Mouse (Mus musculus): ENCODE results near the gene 1810010D01Rik. TPM values are rescaled to one million over a fixed set of nuclear protein-coding genes. Genes with fewer than 3 reads are reported as not detected.
A peak's percentile ranks its signal among the peaks of the same experiment; 100 is the strongest.

The 1810010D01Rik gene
- polyA plus RNA-seq, 1 experiment from 2014 or later = 0.94 TPM

DNA sequence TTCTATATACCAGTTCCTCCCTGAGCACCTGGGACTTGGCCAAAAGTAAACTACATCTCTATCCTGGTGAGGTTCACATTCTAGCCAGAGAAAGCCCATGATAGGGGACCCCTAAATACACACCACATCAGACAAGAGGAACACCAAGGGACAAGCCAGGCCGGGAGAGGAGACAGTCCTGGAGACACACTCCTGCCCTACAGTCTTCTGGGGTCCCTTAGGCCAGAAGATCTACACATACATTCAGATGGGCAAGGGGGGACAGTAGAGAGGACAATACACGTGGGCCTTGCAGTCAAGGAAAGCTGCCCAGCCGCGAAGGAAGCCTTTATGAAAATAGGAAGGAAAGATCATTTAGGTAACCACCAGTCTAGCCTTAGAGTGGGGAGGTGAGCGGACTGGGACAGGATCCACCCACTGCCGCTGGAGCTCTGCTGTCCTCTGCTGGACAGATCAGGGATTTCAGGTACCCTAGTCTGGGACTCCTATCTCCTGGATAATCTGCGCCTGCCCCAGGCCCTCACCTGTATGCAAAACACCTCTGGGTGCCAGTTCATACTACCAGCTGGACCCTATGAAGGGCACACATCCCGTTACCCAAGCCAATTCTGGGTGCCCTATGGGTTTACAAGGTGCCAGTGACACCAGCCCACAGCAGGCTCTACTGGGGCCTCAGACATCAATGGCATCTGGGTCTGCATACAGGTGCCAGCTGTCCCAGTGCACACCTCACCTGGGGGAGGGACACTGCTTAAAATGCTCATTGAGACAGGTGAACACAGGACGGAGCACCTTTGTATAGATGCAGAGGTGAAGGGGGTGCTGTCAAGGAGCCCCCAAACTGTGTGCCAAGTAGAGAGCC is 35.2 kb upstream of the 1810010D01Rik start:
- H3K4me1 ChIP-seq (ENCODE audit: insufficient read depth, low read depth, low read length) = 0 out of 2 replicates have a peak, but pooled peaks cover 4% of the 10 kb centered on the region
- no peak for TF ChIP-seq EP300 (IDR thresholded peaks at IDR 0.05)
- TF ChIP-seq CTCF (IDR thresholded peaks at IDR 0.05) = peak; percentile 100
- DNase-seq (ENCODE audit: low spot score) = peak; percentile 81
- WGBS = 7% methylated on average over 9 of the region's 9 CpGs
- H3K27ac ChIP-seq (ENCODE audit: low read length) = no peak overlapping the region
- ATAC-seq = peak; percentile 81
- H3K9ac ChIP-seq (replicated peaks; ENCODE audit: low read depth) = no peak overlapping the region
- H3K9me3 ChIP-seq (ENCODE audit: low read length) = no peaks in the 10 kb centered on the region
- no peaks in the 10 kb centered on the region for H3K27me3 ChIP-seq (replicated peaks; ENCODE audit: insufficient read depth, low read length)
- no peaks in the 10 kb centered on the region; the same call in 1 of the 2 replicates for H3K36me3 ChIP-seq (ENCODE audit: insufficient read depth, low read length)
- H3K4me2 ChIP-seq (replicated peaks; ENCODE audit: low read depth, low read length) = no peak overlapping the region
- H3K4me3 ChIP-seq (ENCODE audit: low read depth, low read length) = no peak overlapping the region

DNA sequence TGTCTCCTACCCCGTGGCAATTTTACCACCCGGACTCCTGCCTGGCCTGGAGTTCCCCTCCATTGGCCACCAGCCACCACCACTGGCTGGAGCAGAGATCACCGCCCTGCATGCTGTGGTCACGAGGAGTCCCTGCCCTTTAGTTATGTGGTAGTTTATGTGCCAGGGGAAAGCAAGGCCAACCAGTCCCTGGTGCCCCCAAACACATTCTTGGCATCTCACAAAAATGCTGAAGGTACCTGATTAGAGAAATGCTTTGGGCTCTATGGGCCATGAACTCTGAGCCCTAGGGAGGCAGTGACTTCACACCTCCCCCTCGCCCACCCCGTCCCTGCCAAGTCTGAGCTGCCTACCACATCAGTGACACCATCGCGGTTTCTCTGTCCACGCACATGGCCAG is 34.1 kb upstream of the 1810010D01Rik start:
- WGBS = 64% methylated on average over 9 of the region's 9 CpGs
- no peak for TF ChIP-seq CTCF (IDR thresholded peaks at IDR 0.05)
- TF ChIP-seq EP300 (IDR thresholded peaks at IDR 0.05) = no peak

GRCm38 (mm10) chr7:145240929-145241328 is 33.0 kb upstream of the 1810010D01Rik start:
- 93% methylated on average over 4 of the region's 4 CpGs for WGBS

More for the DNA sequence above, 34.1 kb upstream of the 1810010D01Rik start:
- Histone ChIP-seq H3K27me3 (replicated peaks; ENCODE audit: insufficient read depth, low read length) (no peaks in the 10 kb centered on the region), H3K9ac (replicated peaks; ENCODE audit: low read depth) (no peak overlapping the region), H3K4me3 (ENCODE audit: low read depth, low read length) (no peak overlapping the region), H3K36me3 (ENCODE audit: insufficient read depth, low read length) (no peaks in the 10 kb centered on the region; the same call in 1 of the 2 replicates), H3K4me1 (ENCODE audit: insufficient read depth, low read depth, low read length) (0 out of 2 replicates have a peak, but pooled peaks cover 4% of the 10 kb centered on the region), H3K4me2 (replicated peaks; ENCODE audit: low read depth, low read length) (no peak overlapping the region), H3K27ac (ENCODE audit: low read length) (no peak overlapping the region), H3K9me3 (ENCODE audit: low read length) (no peaks in the 10 kb centered on the region)
- DNase-seq (ENCODE audit: low spot score) (no peak), ATAC-seq (no peak)

GRCm38 (mm10) chr7:145239736-145240505 is 32.0 kb upstream of the 1810010D01Rik start:
- Histone ChIP-seq H3K9me3 (ENCODE audit: low read length) (no peaks in the 10 kb centered on the region), H3K9ac (replicated peaks; ENCODE audit: low read depth) (no peak overlapping the region), H3K4me1 (ENCODE audit: insufficient read depth, low read depth, low read length) (0 out of 2 replicates have a peak, but pooled peaks cover 4% of the 10 kb centered on the region), H3K4me3 (ENCODE audit: low read depth, low read length) (no peak overlapping the region), H3K4me2 (replicated peaks; ENCODE audit: low read depth, low read length) (no peak overlapping the region), H3K36me3 (ENCODE audit: insufficient read depth, low read length) (no peaks in the 10 kb centered on the region; the same call in 1 of the 2 replicates), H3K27me3 (replicated peaks; ENCODE audit: insufficient read depth, low read length) (no peaks in the 10 kb centered on the region), H3K27ac (ENCODE audit: low read length) (no peak overlapping the region)
- no peak for TF ChIP-seq EP300 (IDR thresholded peaks at IDR 0.05)
- TF ChIP-seq CTCF (IDR thresholded peaks at IDR 0.05) = no peak
- WGBS = 42% methylated on average over 8 of the region's 8 CpGs
- ATAC-seq (peak; percentile 48), DNase-seq (ENCODE audit: low spot score) (peak; percentile 51)

More at GRCm38 (mm10) chr7:145240929-145241328, 33.0 kb upstream of the 1810010D01Rik start:
- no peak for DNase-seq (ENCODE audit: low spot score)
- no peaks in the 10 kb centered on the region; the same call in 1 of the 2 replicates for H3K36me3 ChIP-seq (ENCODE audit: insufficient read depth, low read length)
- H3K27me3 ChIP-seq (replicated peaks; ENCODE audit: insufficient read depth, low read length) = no peaks in the 10 kb centered on the region
- no peaks in the 10 kb centered on the region for H3K9me3 ChIP-seq (ENCODE audit: low read length)
- no peak overlapping the region for H3K9ac ChIP-seq (replicated peaks; ENCODE audit: low read depth)
- H3K4me1 ChIP-seq (ENCODE audit: insufficient read depth, low read depth, low read length) = 0 out of 2 replicates have a peak, but pooled peaks cover 4% of the 10 kb centered on the region
- TF ChIP-seq EP300 (IDR thresholded peaks at IDR 0.05) (no peak), CTCF (IDR thresholded peaks at IDR 0.05) (no peak)
- no peak overlapping the region for H3K27ac ChIP-seq (ENCODE audit: low read length)
- H3K4me3 ChIP-seq (ENCODE audit: low read depth, low read length) = no peak overlapping the region
- H3K4me2 ChIP-seq (replicated peaks; ENCODE audit: low read depth, low read length) = no peak overlapping the region
- no peak for ATAC-seq

GRCm38 (mm10) chr7:145239145-145239544 is 31.2 kb upstream of the 1810010D01Rik start:
- ATAC-seq = peak; percentile 21; the same call in 1 of the 2 replicates
- Histone ChIP-seq H3K36me3 (ENCODE audit: insufficient read depth, low read length) (no peaks in the 10 kb centered on the region; the same call in 1 of the 2 replicates), H3K27ac (ENCODE audit: low read length) (no peak overlapping the region), H3K27me3 (replicated peaks; ENCODE audit: insufficient read depth, low read length) (no peaks in the 10 kb centered on the region), H3K4me3 (ENCODE audit: low read depth, low read length) (no peak overlapping the region), H3K4me2 (replicated peaks; ENCODE audit: low read depth, low read length) (no peak overlapping the region), H3K9ac (replicated peaks; ENCODE audit: low read depth) (no peak overlapping the region), H3K4me1 (ENCODE audit: insufficient read depth, low read depth, low read length) (0 out of 2 replicates have a peak, but pooled peaks cover 4% of the 10 kb centered on the region), H3K9me3 (ENCODE audit: low read length) (no peaks in the 10 kb centered on the region)
- no peak for DNase-seq (ENCODE audit: low spot score)
- no peak for TF ChIP-seq EP300 (IDR thresholded peaks at IDR 0.05)
- TF ChIP-seq CTCF (IDR thresholded peaks at IDR 0.05) = no peak
- 40% methylated on average over 6 of the region's 6 CpGs for WGBS
